Mouse (Mus musculus) large intestine, adult 2 months (tissue): ENCODE results near the gene Kctd15. TPM values are rescaled to one million over a fixed set of nuclear protein-coding genes. Genes with fewer than 3 reads are reported as not detected.
A peak's percentile ranks its signal among the peaks of the same experiment; 100 is the strongest.

ENCODE experiments used
- DNase-seq: peaks from one replicate; pipeline ENCODE4 v3.0.0-alpha.2; 2012; ENCODE audit warnings: low read depth, low spot score
- WGBS: fragments of 180-500 bp; shearing (Covaris S2); methylation state at CpG from one replicate; pipeline ENCODE4 v1.1.7; 2018; 5-methylcytosine and 5-hydroxymethylcytosine counted together
- polyA plus RNA-seq: library from polyadenylated mRNA; depleted of rRNA; stranded (reverse); fragments of >200 nt; gene quantifications from 2 replicates; pipeline ENCODE4 v1.2.3, GENCODE M21; 2012; rRNA removed

The Kctd15 gene
- 9.7 and 11.6 TPM in 2 replicates for polyA plus RNA-seq

DNA sequence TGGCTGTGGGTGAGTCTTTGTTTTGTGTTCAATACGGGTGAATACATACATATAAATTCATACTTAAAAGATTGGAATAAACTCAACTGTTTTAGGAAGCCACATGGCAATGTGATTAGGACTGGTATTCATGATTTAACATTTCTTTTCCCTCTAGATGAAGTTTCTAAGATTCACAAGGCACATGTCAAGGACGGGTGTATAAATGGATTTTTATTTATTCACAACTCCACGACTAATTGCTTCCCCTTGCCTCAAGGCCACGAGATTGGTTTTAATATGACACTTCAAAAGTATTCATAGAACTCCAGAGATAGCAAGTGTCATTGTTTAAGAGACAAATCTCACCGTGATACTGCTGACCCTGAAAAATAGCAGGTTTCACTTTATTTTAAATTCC, at the start of gene Kctd15:
Kctd15 (minus strand) TSS at position 101 of the 400 bp plus-strand sequence.
- 77% methylated on average over 5 of the region's 5 CpGs for WGBS
- no peak for DNase-seq

DNA sequence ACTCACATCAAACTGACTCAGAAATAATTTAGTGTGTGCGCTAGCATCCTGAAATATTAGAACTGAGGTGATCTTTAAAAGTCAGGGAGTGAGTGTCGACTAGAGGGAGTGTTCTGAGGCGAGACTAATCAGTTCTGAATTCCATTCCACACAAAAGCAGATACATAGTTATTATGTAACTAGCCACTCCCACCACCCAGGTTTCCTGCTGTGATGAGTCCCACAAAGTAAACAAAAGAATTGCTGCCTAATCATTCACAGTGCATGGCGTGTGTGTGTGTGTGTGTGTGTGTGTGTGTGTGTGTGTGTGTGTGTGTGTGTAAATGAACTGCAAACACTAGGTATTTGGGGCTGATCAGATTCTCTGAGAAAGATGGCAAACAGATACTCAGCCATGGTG, 47.9 kb upstream of the Kctd15 start:
- DNase-seq = peak; percentile 50
- WGBS = 21% methylated on average over 4 of the region's 4 CpGs

DNA sequence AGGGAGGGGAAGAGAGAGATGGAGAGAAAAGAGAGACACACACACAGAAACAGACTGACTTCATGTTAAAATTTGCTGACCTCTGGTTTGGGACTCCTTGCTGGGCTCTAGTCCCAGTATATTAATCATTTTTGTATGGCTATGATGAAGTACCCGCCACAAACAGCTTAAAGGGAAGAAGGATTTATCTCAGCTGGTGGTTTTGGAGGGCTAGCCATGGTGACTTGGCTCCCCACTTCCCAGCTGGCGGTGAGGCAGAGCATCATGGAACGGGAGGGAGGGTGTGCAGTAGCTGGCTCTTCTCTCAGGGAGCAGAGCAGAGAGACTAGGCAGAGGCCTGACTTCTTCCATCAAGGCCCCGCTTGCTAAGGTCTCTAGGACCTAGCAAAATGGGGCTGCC, 46.9 kb upstream of the Kctd15 start:
- no peak for DNase-seq
- WGBS = 70% methylated on average over 4 of the region's 4 CpGs

DNA sequence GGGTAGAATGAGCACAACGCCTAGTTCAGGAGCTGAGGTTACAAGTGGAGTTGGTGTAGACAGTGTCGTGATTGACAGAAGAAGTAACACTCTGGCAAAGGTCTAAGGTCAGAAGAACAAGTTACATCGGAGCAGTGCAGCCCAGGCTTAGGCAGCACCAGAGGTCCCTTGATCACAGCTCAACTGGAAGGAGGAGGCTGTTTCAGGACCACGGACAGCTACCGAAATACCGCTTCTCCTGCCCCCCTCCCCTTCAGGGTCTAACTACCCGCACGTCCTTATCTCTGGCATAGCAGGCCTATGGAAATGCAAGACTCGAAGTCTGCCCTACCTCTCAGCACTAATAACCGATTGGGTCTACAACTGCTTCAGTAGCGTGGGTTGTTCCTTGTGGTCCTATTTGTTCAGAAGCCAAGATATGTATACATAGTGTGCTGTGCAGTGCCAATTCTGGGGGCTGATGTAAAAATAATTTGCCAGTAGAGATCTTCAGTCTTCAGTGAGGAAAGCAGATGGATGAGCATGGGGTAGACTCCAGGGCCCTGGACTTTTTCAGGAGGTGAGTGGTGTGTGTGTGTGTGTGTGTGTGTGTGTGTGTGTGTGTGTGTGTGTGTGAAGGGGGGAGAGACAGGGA, 46.3 kb upstream of the Kctd15 start:
- 30% methylated on average over 11 of the region's 11 CpGs for WGBS
- DNase-seq = no peak

- WGBS = 62% methylated on average over 3 of the region's 3 CpGs
These were observed 43.4 kb upstream of the Kctd15 start for GRCm38 (mm10) chr7:34699888-34700287.

DNA sequence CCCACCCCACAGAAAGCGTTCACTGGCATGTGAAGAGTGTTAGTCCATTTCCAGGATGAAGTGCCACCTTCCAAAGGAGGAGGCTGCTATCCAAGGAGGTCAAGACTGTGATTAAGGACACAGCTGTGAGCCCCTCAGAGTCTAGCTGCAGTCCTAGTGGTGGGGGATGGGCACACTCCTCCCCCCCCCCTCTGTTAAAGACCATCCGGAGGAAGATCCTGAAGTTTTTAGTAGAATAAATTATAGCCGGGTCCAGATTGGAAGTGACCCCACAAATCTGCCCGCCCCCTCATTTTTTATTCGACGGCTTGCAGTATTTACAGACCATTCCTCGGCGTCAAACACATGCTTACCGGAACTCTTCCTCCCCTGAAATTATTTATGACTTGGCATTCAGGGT, 41.7 kb upstream of the Kctd15 start:
- no peak for DNase-seq
- WGBS = 71% methylated on average over 9 of the region's 9 CpGs

More at GRCm38 (mm10) chr7:34699888-34700287, 43.4 kb upstream of the Kctd15 start:
- DNase-seq = no peak

- no peak for DNase-seq
- 70% methylated on average over 9 of the region's 9 CpGs for WGBS
These were observed 39.6 kb upstream of the Kctd15 start for GRCm38 (mm10) chr7:34696086-34696485.

GRCm38 (mm10) chr7:34694898-34695297, 38.4 kb upstream of the Kctd15 start:
- no peak for DNase-seq
- 77% methylated on average over 9 of the region's 9 CpGs for WGBS

DNA sequence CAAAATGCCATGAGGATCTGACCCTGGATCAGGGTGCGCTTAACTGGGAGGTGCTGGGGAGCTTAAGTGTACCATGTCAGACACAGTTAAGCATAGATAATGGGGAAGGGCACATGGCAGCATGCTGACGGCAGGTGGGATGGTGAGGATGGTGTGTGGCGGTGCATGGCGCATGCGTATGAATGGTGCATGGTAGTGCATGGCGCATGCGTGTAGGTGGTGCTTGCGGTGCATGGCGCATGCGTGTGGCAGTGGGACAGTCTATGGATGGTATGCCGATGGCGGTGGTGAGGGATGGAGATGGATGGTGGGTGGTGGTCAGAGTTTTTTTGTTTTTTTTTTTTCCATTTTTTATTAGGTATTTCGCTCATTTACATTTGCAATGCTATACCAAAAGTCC, 37.4 kb upstream of the Kctd15 start:
- no peak for DNase-seq
- 98% methylated on average over 13 of the region's 13 CpGs for WGBS

GRCm38 (mm10) chr7:34693072-34693471, 36.5 kb upstream of the Kctd15 start:
- no peak for DNase-seq
- WGBS = 83% methylated on average over 4 of the region's 4 CpGs

- 91% methylated on average over 13 of the region's 13 CpGs for WGBS
- DNase-seq = no peak
These were observed 33.6 kb upstream of the Kctd15 start for GRCm38 (mm10) chr7:34690111-34690510.

DNA sequence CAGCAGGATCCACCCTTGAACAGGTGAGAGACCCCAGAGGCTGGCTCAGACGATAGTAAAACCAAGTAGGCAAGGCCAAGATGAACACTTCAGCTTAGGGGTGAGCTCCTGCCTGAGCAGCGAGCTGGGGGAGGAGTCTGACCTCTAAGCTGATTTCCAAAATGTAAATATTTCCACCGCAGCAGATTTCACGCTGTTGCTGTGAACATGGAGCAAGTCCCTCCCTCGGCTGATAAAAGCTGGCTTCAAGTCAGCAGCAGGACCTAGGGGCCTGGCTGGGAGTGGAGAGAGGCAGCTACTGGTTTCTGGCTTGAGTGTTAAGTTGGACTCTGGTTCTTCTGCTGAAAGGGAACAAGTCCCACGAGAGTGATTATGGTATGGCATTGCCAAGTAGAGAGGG, 32.5 kb upstream of the Kctd15 start:
- DNase-seq = no peak
- 5% methylated on average over 6 of the region's 6 CpGs for WGBS

DNA sequence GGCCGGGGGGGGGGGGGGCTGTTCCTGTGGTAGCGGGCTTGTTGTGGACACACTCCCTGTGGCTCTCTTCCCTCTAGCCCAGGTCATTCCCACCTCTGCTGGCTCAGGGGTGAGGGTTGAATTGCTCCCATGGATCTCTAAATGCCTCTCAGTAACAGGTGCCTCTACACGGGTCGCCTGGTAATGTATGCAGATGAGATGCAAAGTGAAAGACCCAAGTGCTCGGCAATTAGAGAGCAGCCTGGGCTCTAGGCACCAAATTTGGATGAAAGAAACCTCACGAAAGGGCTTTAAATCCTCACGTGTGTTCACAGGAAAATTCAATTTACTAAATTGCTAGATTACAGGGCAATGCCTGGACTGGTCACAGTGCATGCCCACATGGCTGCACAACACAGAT, 29.3 kb upstream of the Kctd15 start:
- DNase-seq = no peak
- WGBS = 20% methylated on average over 7 of the region's 7 CpGs

GRCm38 (mm10) chr7:34685176-34685575, 28.6 kb upstream of the Kctd15 start:
- no peak for DNase-seq
- WGBS = 15% methylated on average over 4 of the region's 4 CpGs

GRCm38 (mm10) chr7:34680771-34681421, 24.4 kb upstream of the Kctd15 start:
- 78% methylated on average over 15 of the region's 15 CpGs for WGBS
- DNase-seq = no peak

DNA sequence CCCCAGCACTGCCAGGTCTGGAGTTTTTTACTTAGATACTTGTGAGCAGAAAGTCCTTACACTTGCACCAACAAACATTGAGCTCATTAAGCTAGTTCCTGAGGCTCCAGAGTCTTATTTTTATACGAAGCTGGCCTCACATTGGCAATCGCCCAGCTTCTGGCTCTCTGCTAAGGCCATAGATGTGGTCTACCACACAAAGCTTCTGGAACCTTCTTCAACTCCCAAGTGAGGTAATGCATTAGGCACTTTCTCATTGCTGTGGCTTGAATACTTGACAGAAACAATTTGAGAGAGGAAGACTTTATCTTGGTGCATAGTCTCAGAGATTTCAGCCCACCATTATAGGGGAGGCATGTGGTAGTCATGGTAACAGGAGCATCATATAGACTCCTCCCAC, 23.4 kb upstream of the Kctd15 start:
- no peak for DNase-seq
- 46% methylated on average over 2 of the region's 2 CpGs for WGBS

GRCm38 (mm10) chr7:34675831-34676514, 19.4 kb upstream of the Kctd15 start:
- DNase-seq = peak; percentile 60
- WGBS = 22% methylated on average over 33 of the region's 33 CpGs

DNA sequence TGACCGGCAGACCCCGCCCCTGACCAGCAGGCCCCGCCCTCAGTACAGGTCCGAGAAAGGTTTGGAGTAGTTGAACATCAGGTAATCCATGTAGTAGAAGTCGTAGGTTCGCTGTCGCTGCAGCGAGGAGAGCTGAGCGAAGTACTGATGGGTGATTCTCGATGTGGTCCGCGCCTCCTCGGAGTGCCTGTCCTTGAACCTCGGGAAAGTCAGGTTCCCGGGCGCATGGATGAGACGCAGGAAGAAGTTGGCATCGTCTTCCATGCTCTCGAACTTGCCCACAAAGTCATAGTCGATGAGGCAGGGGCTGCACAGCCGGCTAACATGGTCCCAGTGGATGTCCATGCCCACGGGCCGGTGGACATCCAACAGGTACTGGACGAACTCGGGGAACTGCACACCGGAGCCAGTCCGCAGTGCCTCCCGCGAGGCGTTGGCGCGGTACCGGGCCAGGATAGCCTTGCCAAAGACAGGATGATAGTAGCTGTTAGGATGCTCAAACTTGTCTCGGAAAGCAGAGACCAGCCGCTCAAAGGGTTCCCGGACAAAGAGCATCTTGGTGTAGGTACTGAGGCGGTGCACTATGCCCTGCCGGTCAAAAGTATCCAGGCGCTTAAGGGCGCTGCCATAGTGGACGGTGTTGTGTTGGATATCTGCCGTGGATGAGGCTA, 18.7 kb upstream of the Kctd15 start:
- no peak for DNase-seq
- WGBS = 34% methylated on average over 42 of the region's 42 CpGs

- whole genome bisulfite sequencing = 80% methylated on average over 4 of the region's 4 CpGs
- no peak for DNase-seq
These were observed 16.4 kb upstream of the Kctd15 start for GRCm38 (mm10) chr7:34672916-34673315.

- WGBS = 3% methylated on average over 6 of the region's 6 CpGs
- DNase-seq = peak; percentile 69
These were observed 15.4 kb upstream of the Kctd15 start for GRCm38 (mm10) chr7:34671911-34672310.
